Mouse (Mus musculus): ENCODE data around the gene Tubb4b.
"Not testable (repeated sequence)": the region's sequence is repeated elsewhere in the genome, so short reads cannot be mapped to it uniquely, and the experiment has no call there.

The Tubb4b gene

GRCm38 (mm10) chr2:25224492-25224765 is at the start of gene Tubb4b:
TSS of gene Tubb4b (minus strand) at chr2:25224702.
- no peak for DNase-seq

DNA sequence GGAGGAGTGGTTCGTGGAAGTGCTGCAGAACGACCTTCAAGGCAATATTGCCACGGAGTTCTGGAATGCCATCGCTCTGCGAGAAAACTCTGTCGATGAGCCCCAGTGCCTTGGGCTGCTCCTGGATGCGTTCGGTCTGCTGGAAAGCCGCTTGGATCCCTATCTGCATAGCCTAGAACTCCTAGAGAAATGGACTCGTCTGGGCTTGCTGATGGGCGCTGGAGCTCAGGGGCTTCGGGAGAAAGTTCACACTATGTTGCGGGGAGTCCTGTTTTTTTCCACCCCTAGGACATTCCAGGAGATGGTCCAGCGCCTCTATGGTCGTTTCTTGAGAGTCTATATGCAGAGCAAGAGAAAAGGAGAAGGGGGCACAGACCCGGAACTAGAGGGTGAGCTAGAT is 48.5 kb upstream of the Tubb4b start:
- no peak for DNase-seq

GRCm38 (mm10) chr2:25272515-25272914 is 48.0 kb upstream of the Tubb4b start:
- DNase-seq: no peak

DNA sequence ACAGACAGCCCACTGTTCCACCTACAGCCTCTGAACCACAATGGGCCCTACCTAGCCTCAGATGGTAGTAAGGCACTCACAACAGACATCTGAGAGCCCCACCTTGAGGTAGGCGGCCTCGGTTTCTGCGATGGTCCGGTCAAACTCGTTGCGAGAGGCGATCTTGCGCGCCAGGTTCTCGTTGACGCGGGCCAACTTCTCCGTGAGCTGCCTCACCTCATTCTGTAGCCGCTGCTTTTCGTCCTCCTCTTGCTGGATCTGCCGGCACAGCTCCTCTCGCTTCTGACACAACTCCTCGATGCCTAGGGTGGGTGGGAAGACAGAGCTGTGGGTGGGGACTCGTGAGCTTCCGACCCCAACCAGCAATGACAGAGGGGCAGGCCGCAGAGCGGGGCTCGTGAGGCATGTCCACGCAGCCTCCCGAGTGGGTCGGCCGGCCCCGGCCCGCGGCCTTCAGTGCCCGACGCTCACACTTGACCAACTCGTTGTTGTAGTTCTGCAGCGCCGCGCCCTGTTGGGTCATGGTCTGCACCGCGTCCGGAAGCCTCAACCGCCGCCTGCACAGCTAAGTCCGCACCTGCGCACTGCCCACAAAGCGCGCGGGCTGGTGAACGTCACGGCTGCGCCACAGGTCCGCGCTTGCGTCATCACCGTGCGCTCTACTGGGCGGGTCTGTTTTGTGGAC is 47.5 kb upstream of the Tubb4b start, which contains the start of the genes Ssna1 and Anapc2:
Ssna1 (minus strand) TSS at position 612 of the 685 bp plus-strand sequence.
Anapc2 (plus strand) TSS at position 652 of the 685 bp plus-strand sequence.
- peak; percentile 99 for DNase-seq

DNA sequence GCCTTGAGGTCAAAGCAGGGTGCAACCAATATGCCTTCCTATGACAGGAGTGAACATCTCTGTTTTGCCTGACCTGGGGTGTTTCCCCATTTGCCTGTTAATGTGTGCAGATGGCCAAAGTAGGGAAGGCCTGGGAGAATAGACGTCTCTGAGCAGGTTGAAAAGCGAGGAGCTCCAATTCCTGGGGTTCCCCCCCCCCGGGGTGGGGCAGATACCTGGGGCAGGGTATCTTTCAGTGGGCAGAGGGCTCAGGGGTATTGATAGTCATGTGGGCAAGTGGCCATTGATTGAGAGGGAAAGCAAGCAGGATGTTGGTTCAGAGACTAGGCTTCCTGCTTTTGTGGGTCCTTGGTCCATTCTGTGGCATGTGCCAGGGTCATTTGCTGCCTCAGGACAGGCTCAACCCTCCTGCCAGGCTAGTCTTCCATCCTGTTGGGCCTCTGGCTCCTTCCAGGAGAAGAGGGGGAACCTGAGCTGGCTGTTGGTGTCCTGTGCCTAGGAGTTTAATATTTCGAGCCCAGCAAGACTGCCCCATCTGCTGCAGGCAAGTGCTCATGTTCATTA is 43.3 kb upstream of the Tubb4b start:
- no peak for DNase-seq

DNA sequence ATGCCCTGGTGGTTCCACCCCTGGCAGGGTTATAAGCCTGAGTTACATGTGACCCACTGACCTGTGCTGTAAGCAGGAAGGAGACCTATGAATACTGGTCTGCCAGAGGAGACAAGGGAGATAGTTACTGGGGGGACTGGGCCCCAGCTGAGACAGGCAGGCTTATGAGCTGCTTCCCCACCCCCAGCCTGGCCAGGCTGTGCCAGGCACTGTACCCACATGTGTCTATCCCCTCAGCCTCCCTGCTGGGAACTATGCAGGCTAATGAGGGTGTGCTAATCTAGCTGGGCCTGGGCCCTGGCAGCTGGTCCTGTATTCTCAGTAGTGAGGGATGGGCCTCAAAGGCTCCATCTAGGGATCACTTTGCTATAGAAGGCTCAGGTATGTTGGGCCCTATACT is 42.7 kb upstream of the Tubb4b start:
- no peak for DNase-seq

GRCm38 (mm10) chr2:25266720-25267119 is 42.2 kb upstream of the Tubb4b start:
- DNase-seq: no peak

DNA sequence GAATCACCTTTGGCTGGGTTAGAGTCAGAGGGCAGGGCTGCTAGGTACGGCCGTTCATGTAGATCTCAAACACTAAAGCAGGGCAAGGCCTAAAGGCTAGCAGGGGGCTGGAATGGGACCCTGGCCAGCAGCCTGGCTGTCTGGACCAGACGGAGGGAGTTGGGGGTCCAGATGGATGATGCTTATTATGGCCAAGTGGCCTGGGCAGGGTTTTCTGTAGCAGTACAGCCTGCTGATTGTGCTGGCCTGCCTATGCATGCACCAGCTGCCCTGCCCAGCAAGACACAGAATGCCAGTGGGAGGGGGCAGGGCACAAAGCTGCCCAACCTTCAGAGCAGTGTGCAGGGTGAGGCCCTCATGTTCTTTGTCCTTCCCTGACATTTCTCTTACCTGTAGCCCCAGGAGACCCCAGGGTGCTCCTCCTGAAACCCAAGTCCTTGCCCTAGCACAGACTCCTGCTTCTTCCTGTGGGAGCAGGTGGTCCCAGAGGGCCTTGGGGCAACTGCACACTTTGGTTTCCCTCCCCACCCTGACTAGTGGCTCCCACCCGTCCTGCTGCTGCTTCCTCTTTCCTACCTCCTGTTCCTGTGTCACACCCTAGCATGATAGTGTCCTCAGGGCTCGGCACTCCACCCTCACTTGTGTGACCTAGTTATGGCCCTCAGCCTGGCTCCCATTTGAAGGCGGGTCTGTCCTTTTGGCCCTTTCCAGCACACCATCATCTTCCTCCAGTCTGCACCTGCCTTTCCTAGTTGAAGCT is 41.6 kb upstream of the Tubb4b start:
- DNase-seq: peak in 1 of 2 experiments; percentile 11

- DNase-seq: no peak
These were observed 40.3 kb upstream of the Tubb4b start for GRCm38 (mm10) chr2:25264851-25265250.

DNA sequence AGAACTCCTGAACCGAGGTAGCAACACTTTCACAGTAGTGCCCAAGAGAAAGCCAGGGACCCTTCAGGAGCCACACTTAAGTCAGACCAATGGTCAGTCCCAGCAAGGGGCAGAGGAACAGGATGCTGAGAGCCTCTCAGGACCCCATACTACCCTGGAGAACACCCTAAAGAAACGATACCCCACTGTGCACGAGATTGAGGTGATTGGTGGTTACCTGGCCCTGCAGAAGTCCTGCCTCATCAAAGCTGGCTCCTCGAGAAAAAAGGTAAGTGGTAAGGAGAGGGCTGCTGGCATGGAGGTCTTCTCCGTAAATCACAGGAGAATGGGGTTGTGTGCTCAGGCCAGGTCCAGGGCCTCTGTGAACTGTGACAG is 39.8 kb upstream of the Tubb4b start:
- no peak for DNase-seq

- no peak for DNase-seq
These were observed 39.3 kb upstream of the Tubb4b start for GRCm38 (mm10) chr2:25263623-25264285.

DNA sequence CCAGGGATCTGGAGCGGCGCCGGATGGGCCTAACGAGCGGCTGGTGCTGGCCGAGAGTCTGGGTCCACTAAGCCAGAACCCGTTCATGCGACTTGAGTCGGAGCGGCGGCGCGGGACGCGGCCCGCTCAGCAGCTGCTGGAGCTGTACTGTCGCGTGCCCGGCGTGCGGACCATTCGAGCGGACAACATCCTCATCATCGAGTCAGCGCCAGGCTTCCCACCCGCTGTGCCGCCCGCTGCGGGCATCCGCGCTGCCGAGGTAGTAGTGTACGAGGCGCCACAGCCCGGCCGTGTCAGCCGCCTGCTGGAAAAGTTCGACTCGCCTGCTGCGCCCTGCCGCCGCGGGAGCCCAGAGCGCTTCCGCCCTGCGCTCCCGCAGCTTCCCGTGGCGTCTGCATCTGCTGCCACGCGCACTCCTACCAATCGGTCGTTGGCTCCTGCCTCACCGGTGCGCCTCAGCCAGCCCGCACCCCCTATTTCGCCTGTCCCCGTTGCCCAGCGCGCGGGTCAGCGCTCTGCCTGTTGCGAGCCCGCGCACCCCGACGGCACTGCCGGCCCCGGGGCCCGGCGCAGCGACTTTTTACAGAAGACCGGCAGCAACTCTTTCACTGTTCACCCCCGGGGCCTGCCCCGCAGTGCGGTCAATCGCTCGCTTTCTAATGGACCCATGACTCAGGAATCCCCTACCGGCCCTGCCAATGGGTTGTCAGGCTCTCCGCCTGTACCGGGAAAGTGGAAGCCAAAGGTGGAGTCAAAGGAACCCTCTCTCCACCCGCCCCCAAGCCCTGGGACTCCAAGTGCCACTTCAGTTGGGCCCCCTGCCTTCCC is 38.5 kb upstream of the Tubb4b start:
- DNase-seq: peak; percentile 58 to 61

GRCm38 (mm10) chr2:25262291-25262767 is 37.8 kb upstream of the Tubb4b start, which contains the start of gene Tprn:
TSS of gene Tprn (plus strand) at chr2:25262618.
- DNase-seq: peak; percentile 90 to 94

DNA sequence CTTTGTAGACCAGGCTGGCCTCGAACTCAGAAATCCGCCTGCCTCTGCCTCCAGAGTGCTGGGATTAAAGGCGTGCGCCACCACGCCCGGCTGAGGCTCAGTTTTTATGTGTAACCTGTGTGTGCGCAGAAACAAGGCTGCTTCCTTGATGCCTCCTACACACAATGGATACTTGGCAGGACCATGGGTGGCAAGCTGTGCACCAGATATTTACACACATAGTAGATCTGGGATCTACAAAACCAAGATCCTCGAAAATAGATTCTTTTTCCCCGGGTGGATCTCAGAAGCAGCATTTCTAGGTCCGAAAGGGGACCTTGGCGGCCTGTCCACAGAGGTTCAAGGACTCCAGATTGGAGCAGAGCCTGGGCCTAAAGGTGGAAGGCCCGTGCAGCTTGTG is 37.4 kb upstream of the Tubb4b start:
- DNase-seq: no peak

DNA sequence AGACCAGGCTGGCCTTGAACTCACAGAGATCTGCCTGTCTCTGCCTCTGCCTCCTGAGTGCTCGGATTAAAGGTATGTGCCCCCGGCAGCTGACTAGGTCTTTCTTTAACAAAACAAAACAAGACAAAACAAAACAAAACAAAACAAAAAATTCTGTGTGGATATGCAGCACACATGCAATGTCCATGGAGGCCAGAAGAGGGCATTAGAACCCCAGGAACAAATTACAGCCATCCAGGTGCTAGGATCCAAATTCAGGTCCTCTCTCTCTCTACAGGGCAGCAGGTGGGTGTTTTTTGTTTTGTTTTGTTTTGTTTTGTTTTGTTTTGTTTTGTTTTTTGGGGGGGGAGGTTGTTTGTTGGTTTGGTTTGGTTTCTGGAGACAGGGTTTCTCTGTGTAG is 34.4 kb upstream of the Tubb4b start:
- peak; percentile 49 to 55 for DNase-seq

DNA sequence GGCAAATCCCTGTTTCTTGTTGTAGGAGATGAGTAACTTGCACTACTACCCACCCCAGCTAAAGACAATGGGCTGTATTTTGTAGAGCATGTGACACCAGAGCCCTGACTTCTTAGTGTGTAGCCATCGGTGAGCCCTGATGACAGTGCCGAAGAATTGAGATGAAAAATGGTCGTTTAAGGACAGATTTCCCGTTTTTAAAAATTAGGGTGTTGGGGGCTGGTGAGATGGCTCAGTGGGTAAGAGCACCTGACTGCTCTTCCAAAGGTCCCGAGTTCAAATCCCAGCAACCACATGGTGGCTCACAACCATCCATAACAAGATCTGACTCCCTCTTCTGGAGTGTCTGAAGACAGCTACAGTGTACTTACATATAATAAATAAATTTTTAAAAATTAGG is 32.7 kb upstream of the Tubb4b start:
- not testable (repeated sequence) for DNase-seq

DNA sequence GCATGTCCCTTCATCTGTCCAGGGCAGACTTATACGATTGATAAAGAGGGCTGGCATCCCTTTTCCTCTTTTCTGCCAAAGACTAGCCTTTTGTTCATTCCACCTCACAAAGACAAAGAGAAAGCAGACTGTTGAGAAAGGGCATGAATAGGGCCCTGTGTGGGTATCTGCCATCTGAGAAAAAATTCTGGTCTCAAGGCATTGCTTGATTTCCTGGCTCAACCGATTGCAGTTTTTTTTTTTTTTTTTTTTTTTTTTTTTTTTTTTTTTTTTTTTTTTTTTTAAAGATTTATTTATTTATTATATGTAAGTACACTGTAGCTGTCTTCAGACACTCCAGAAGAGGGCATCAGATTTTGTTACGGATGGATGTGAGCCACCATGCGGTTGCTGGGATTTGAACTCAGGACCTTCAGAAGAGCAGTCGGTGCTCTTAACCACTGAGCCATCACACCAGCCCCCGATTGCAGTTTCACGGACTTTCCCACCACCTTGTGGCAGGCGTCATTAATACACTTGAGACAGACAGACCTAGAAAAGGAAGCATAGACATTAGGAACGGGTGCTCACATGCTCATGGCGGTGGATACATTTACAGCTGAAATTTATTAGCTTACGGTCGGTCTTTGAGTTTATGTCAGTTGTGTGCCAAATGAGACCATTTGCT is 32.1 kb upstream of the Tubb4b start:
- peak; percentile 80 to 83 for DNase-seq

DNA sequence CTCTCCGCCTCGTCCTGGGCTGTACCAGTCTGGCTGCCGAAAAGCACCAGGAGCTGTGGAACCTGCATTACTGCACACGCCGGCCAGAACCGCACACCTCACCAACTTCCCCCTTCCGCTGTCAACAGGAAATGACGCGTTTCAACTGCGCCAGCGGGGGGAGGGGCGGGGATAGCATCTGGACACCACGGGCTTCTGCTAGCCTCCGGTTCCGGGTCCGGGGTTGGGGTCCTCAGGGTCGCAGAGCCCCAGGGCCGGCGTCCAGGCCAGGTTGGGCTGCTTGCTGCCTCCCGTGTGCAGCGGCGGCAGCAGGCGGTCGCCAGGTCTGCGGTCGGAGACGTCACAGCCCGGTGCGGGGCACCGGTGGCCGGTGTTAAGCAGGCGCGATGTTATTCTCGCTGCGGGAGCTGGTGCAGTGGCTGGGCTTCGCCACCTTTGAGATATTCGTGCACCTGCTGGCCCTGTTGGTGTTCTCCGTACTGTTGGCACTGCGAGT is 30.8 kb upstream of the Tubb4b start, which contains the start of gene Tmem203:
Tmem203 (plus strand) TSS at position 156 of the 496 bp plus-strand sequence.
- DNase-seq: peak; percentile 93 to 94

DNA sequence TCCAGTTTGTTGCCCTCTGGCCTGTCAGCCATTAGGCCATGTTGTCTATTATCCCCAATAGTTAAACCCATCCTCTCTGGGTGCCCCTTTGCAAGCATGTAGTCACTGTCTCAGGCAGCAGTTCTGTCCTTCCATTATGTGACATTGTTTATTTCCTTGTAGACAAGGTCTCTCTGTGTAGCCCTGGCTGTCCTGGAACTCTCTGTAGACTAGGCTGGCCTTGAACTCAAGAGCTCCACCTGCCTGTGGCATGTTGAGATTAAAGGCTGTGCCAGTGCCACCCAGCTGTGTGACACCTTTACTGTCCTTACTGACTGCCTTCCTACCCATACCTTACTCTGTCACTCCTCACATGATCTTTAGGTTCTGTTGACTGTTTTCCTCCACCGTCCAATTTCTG is 27.8 kb upstream of the Tubb4b start:
- DNase-seq: peak; percentile 45 to 47

GRCm38 (mm10) chr2:25246183-25247072 is 21.9 kb upstream of the Tubb4b start, which contains the start of gene AL732309.1:
TSS of gene AL732309.1 (minus strand) at chr2:25246863.
- DNase-seq: no peak
